Mouse (Mus musculus) inflammation-experienced regulatory T-cells (primary cell): ENCODE results near the gene Lin7a. TPM values are rescaled to one million over a fixed set of nuclear protein-coding genes. Genes with fewer than 3 reads are reported as not detected.

Experiments used
- polyA plus RNA-seq, 2 experiments: library from polyadenylated mRNA; unstranded; fragments of 100-300 nt; shearing (Covaris generic); gene quantifications; one replicate each; pipeline ENCODE4 v1.2.1; 2017

The Lin7a gene
- under 1 TPM; 0.17 to 0.98 TPM for polyA plus RNA-seq

GRCm38 (mm10) chr10:107271321-107272130 is at the start of gene Lin7a:
Gene Lin7a, plus strand, starts transcription at chr10:107271686.

Other genes starting within 250 kb of the Lin7a start
- under 1 TPM; 0.05 to 0.55 TPM for gene Acss3, start 148.0 kb upstream of the Lin7a start, polyA plus RNA-seq
- under 1 TPM in 1 of 2 experiments, not detected in 1; 0.17 TPM for gene Myf5, start 214.4 kb downstream of the Lin7a start, polyA plus RNA-seq
- 1 to 10 TPM in 1 of 2 experiments, not detected in 1; 1.1 TPM for gene Myf6, start 223.1 kb downstream of the Lin7a start, polyA plus RNA-seq